Mouse (Mus musculus): ENCODE results near the gene Hnrnpdl. TPM values are rescaled to one million over a fixed set of nuclear protein-coding genes. Genes with fewer than 3 reads are reported as not detected.

Gene Hnrnpdl
- polyA plus RNA-seq (2011; ENCODE audit: insufficient read depth, insufficient read length, low read depth, missing spikeins), result 327 and 346 TPM in 2 replicates

DNA sequence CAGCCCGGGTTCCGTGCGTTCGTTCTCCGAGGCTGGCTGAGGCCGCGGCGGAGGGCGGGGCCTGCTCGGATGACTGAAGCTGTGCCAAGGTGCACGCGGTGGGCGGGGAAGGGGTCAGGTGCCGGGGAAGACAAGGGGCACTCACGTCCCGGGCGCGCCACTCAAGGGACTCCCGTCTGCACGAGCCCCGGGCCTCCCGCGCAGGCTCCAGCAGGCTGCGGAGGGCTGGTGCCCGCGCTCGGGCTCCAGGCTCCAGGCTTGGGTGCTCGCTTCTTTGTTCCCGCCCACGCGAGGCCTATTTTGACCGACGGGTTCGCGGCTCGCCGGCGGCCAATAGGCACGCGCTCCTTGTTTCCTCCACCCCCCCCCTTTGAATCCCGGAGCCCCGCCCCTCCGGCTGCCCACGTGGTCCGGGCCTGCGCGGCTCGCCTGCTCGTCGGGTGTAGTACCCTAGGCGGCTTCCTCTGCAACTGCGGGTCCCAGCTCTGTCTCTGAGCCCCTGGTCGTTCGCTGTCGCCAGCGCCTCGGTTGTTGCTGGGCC lies at the start of gene Hnrnpdl, which contains the start of gene Enoph1:
Gene Hnrnpdl, minus strand, starts transcription at position 63 of the 541 bp plus-strand sequence.
Gene Enoph1, plus strand, starts transcription at position 384 of the 541 bp plus-strand sequence.
- H3K4me1 ChIP-seq (ENCODE audit: control insufficient read depth, insufficient read depth, low read length), result peaks cover 2% of the 10 kb centered on the region
- no peaks in the 10 kb centered on the region for H3K27me3 ChIP-seq (ENCODE audit: control insufficient read depth, insufficient read depth, low read length, poor library complexity, severe bottlenecking)
- TF ChIP-seq CTCF (IDR thresholded peaks at IDR 0.05; ENCODE audit: low read depth, low read length) (no peak), EP300 (IDR thresholded peaks at IDR 0.05; ENCODE audit: insufficient read depth, low read depth, low read length) (no peak), POLR2A (IDR thresholded peaks at IDR 0.05; ENCODE audit: insufficient read depth, low read length) (peak; percentile 62)
- peaks cover 35% of the 10 kb centered on the region for H3K36me3 ChIP-seq (ENCODE audit: control insufficient read depth, insufficient read depth, low read length, poor library complexity, severe bottlenecking)
- H3K4me3 ChIP-seq (ENCODE audit: low read depth, low read length), result peak within 1 kb of the TSS; percentile 99
- H3K9ac ChIP-seq (ENCODE audit: low read depth, poor library complexity, severe bottlenecking), result peak within 1 kb of the TSS; percentile 98
- peak within 1 kb of the TSS; percentile 69 for H3K27ac ChIP-seq (ENCODE audit: insufficient read depth, low read length)
- H3K9me3 ChIP-seq (replicated peaks; ENCODE audit: control insufficient read depth, insufficient read depth, low read length, poor library complexity, severe bottlenecking), result no peaks in the 10 kb centered on the region

GRCm38 (mm10) chr5:100085097-100085496 lies 45.6 kb upstream of the Hnrnpdl start:
- Histone ChIP-seq H3K27ac (ENCODE audit: insufficient read depth, low read length) (no peak overlapping the region), H3K4me3 (ENCODE audit: low read depth, low read length) (no peak overlapping the region)

DNA sequence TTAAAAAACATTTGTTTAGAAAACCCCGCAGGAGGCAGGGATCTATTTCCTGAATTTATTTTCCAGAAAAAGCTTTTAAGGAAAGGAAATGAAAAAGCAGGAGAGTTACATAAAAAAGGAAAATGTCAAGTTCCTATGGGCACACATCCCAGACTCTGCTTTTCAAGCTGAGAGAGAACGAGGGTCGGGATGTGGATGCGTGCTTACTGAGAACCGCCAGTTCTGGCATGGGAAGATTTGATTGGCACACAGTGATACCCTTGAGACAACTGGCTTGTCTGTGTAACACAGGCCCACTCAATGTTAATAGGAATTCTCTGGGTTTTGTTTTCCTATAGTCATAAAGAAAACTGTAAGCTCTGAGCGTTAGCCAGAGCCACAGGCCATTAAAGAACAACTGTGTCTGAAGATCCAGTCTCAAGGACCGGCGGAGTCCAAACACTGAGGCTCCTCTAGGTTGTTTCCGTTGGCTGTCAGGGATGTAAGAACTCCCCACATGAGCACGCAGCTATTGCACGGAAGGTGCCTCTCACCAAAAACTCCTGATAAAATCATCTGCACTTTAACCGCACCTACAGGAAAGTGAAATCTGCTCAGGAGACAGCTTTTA lies 44.6 kb upstream of the Hnrnpdl start:
- TF ChIP-seq POLR2A (IDR thresholded peaks at IDR 0.05; ENCODE audit: insufficient read depth, low read length), result no peak
- no peak for TF ChIP-seq CTCF (IDR thresholded peaks at IDR 0.05; ENCODE audit: low read depth, low read length)
- no peak for TF ChIP-seq EP300 (IDR thresholded peaks at IDR 0.05; ENCODE audit: insufficient read depth, low read depth, low read length)

More at GRCm38 (mm10) chr5:100085097-100085496, 45.6 kb upstream of the Hnrnpdl start:
- no peaks in the 10 kb centered on the region for H3K4me1 ChIP-seq (ENCODE audit: control insufficient read depth, insufficient read depth, low read length)
- no peak for TF ChIP-seq EP300 (IDR thresholded peaks at IDR 0.05; ENCODE audit: insufficient read depth, low read depth, low read length)
- TF ChIP-seq POLR2A (IDR thresholded peaks at IDR 0.05; ENCODE audit: insufficient read depth, low read length), result no peak
- TF ChIP-seq CTCF (IDR thresholded peaks at IDR 0.05; ENCODE audit: low read depth, low read length), result no peak
- no peak overlapping the region for H3K9ac ChIP-seq (ENCODE audit: low read depth, poor library complexity, severe bottlenecking)
- no peaks in the 10 kb centered on the region for H3K36me3 ChIP-seq (ENCODE audit: control insufficient read depth, insufficient read depth, low read length, poor library complexity, severe bottlenecking)
- H3K9me3 ChIP-seq (replicated peaks; ENCODE audit: control insufficient read depth, insufficient read depth, low read length, poor library complexity, severe bottlenecking), result no peaks in the 10 kb centered on the region; the same call in 1 of the 2 replicates
- H3K27me3 ChIP-seq (ENCODE audit: control insufficient read depth, insufficient read depth, low read length, poor library complexity, severe bottlenecking), result no peaks in the 10 kb centered on the region

GRCm38 (mm10) chr5:100082006-100082405 lies 42.5 kb upstream of the Hnrnpdl start:
- Histone ChIP-seq H3K9ac (ENCODE audit: low read depth, poor library complexity, severe bottlenecking) (no peak overlapping the region), H3K9me3 (replicated peaks; ENCODE audit: control insufficient read depth, insufficient read depth, low read length, poor library complexity, severe bottlenecking) (no peaks in the 10 kb centered on the region), H3K27me3 (ENCODE audit: control insufficient read depth, insufficient read depth, low read length, poor library complexity, severe bottlenecking) (no peaks in the 10 kb centered on the region), H3K27ac (ENCODE audit: insufficient read depth, low read length) (no peak overlapping the region), H3K4me1 (ENCODE audit: control insufficient read depth, insufficient read depth, low read length) (peaks cover 2% of the 10 kb centered on the region), H3K36me3 (ENCODE audit: control insufficient read depth, insufficient read depth, low read length, poor library complexity, severe bottlenecking) (no peaks in the 10 kb centered on the region), H3K4me3 (ENCODE audit: low read depth, low read length) (no peak overlapping the region)
- no peak for TF ChIP-seq POLR2A (IDR thresholded peaks at IDR 0.05; ENCODE audit: insufficient read depth, low read length)
- no peak for TF ChIP-seq CTCF (IDR thresholded peaks at IDR 0.05; ENCODE audit: low read depth, low read length)
- no peak for TF ChIP-seq EP300 (IDR thresholded peaks at IDR 0.05; ENCODE audit: insufficient read depth, low read depth, low read length)

More for the DNA sequence above, 44.6 kb upstream of the Hnrnpdl start:
- no peak overlapping the region for H3K4me3 ChIP-seq (ENCODE audit: low read depth, low read length)
- no peaks in the 10 kb centered on the region for H3K27me3 ChIP-seq (ENCODE audit: control insufficient read depth, insufficient read depth, low read length, poor library complexity, severe bottlenecking)
- no peak overlapping the region for H3K9ac ChIP-seq (ENCODE audit: low read depth, poor library complexity, severe bottlenecking)
- H3K36me3 ChIP-seq (ENCODE audit: control insufficient read depth, insufficient read depth, low read length, poor library complexity, severe bottlenecking), result no peaks in the 10 kb centered on the region
- H3K27ac ChIP-seq (ENCODE audit: insufficient read depth, low read length), result no peak overlapping the region
- no peaks in the 10 kb centered on the region; the same call in 1 of the 2 replicates for H3K9me3 ChIP-seq (replicated peaks; ENCODE audit: control insufficient read depth, insufficient read depth, low read length, poor library complexity, severe bottlenecking)
- peaks cover under 1% of the 10 kb centered on the region for H3K4me1 ChIP-seq (ENCODE audit: control insufficient read depth, insufficient read depth, low read length)

DNA sequence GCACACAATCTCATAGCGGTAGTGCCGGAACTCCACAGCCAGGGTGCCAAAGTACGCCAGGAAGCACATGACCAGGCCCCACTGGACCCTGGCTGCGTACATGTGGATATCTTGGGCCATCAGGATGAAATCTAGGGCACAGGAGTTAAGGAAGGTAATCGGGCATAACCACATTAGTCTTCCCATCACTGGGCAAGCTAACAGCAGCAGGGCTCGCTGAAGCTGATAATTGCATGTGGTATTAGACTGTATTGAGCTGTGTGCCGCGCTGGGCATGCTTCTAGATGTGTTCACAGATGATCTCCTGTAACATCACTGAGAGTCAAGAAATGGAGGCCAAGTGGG lies 40.4 kb upstream of the Hnrnpdl start:
- peaks cover 2% of the 10 kb centered on the region for H3K4me1 ChIP-seq (ENCODE audit: control insufficient read depth, insufficient read depth, low read length)
- no peaks in the 10 kb centered on the region; the same call in 1 of the 2 replicates for H3K36me3 ChIP-seq (ENCODE audit: control insufficient read depth, insufficient read depth, low read length, poor library complexity, severe bottlenecking)
- no peak overlapping the region for H3K9ac ChIP-seq (ENCODE audit: low read depth, poor library complexity, severe bottlenecking)
- no peaks in the 10 kb centered on the region for H3K27me3 ChIP-seq (ENCODE audit: control insufficient read depth, insufficient read depth, low read length, poor library complexity, severe bottlenecking)
- no peak overlapping the region for H3K27ac ChIP-seq (ENCODE audit: insufficient read depth, low read length)
- no peaks in the 10 kb centered on the region for H3K9me3 ChIP-seq (replicated peaks; ENCODE audit: control insufficient read depth, insufficient read depth, low read length, poor library complexity, severe bottlenecking)
- H3K4me3 ChIP-seq (ENCODE audit: low read depth, low read length), result no peak overlapping the region
- TF ChIP-seq POLR2A (IDR thresholded peaks at IDR 0.05; ENCODE audit: insufficient read depth, low read length), result no peak
- TF ChIP-seq CTCF (IDR thresholded peaks at IDR 0.05; ENCODE audit: low read depth, low read length), result no peak
- TF ChIP-seq EP300 (IDR thresholded peaks at IDR 0.05; ENCODE audit: insufficient read depth, low read depth, low read length), result no peak

All from ES-Bruce4 (cell line).